Mouse (Mus musculus): ENCODE measurements around the gene Cdc42bpb.

- TF ChIP-seq EP300 (optimal IDR thresholded peaks at IDR 0.05) (no peak), CTCF (IDR thresholded peaks at IDR 0.05; ENCODE audit: low read depth) (no peak)
These were observed 16.8 kb downstream of the Cdc42bpb start for GRCm38 (mm10) chr12:111360671-111361070.

Data from stomach, postnatal 0 days (tissue).